Mouse (Mus musculus) thymus, adult 2 months (tissue): ENCODE results near the gene Gm20388.

Experiments
- CTCF ChIP-seq: fragments of 200-500 bp; IDR thresholded peaks from 2 replicates; pipeline ENCODE4 v1.5.1; 2012; ENCODE audit warnings: mild to moderate bottlenecking, control low read depth, low read length, moderate library complexity, borderline replicate concordance; ENCODE audit not compliant: control insufficient read depth, poor library complexity, insufficient read depth; ENCODE audit errors: extremely low read depth
- POLR2A ChIP-seq: fragments of 200-500 bp; IDR thresholded peaks from 2 replicates; pipeline ENCODE4 v1.6.1; 2012; ENCODE audit warnings: mild to moderate bottlenecking, low read length, control low read depth, moderate library complexity; ENCODE audit not compliant: control insufficient read depth, poor library complexity, insufficient read depth; ENCODE audit errors: extremely low read depth

- TF ChIP-seq POLR2A (no peak), CTCF (no peak)
These were observed 295.3 kb downstream of the Gm20388 start for GRCm38 (mm10) chr8:120205916-120206315.
